Mouse (Mus musculus) intestine, embryonic 14.5 days (tissue): ENCODE measurements at regions not wholly inside any gene's neighbourhood (a gene's known extent, or its start where the extent isn't known, plus 50 kb on each side); places are given as distances from the start of the nearest gene placed in this dataset.

Experiments used
- ATAC-seq: fragments of 200-750 bp; cut with Nextera tagmentation; replicated peaks from 2 replicates; pipeline ENCODE4 v1.8.0; 2017; ENCODE audit warnings: low read depth, moderate number of reproducible peaks, moderate TSS enrichment, moderate library complexity; ENCODE audit not compliant: low FRiP score, low TSS enrichment
- DNase-seq: peaks from one replicate; pipeline ENCODE4 v3.0.0-alpha.2; 2018; ENCODE audit warnings: low spot score
- H3K27ac ChIP-seq: fragments of 300-500 bp; sonication (generic); 2 replicates; pipeline ENCODE4 v1.5.1; 2014; ENCODE audit warnings: low read depth, mild to moderate bottlenecking, control low read depth
- H3K27me3 ChIP-seq: fragments of 300-500 bp; sonication (generic); replicated peaks from 2 replicates; pipeline ENCODE4 v1.6.1; 2014; ENCODE audit warnings: low read length, control low read depth; ENCODE audit not compliant: control insufficient read depth, insufficient read depth
- H3K36me3 ChIP-seq: fragments of 300-500 bp; sonication (generic); 2 replicates; pipeline ENCODE4 v1.6.1; 2014; ENCODE audit warnings: low read length, control low read depth; ENCODE audit not compliant: control insufficient read depth, insufficient read depth
- H3K4me1 ChIP-seq: fragments of 300-500 bp; sonication (generic); replicated peaks from 2 replicates; pipeline ENCODE4 v1.6.1; 2014; ENCODE audit warnings: low read length, control low read depth, mixed read lengths; ENCODE audit not compliant: control insufficient read depth, insufficient read depth
- H3K4me2 ChIP-seq: fragments of 300-500 bp; sonication (generic); 2 replicates; pipeline ENCODE4 v1.6.1; 2014; ENCODE audit warnings: low read length
- H3K4me3 ChIP-seq: fragments of 300-500 bp; sonication (generic); 2 replicates; pipeline ENCODE4 v1.5.1; 2014; ENCODE audit warnings: low read depth, low read length, control low read depth, mixed read lengths
- H3K9ac ChIP-seq: fragments of 300-500 bp; sonication (generic); 2 replicates; pipeline ENCODE4 v1.6.1; 2014; ENCODE audit warnings: mild to moderate bottlenecking, low read length
- H3K9me3 ChIP-seq: fragments of 300-500 bp; sonication (generic); 2 replicates; pipeline ENCODE4 v1.6.1; 2016; ENCODE audit warnings: low read length, control low read depth; ENCODE audit not compliant: control insufficient read depth
- WGBS: fragments of 180-500 bp; shearing (Covaris S2); extraction: QIAGEN DNeasy Blood & Tissue Kit; methylation state at CpG from one replicate; pipeline ENCODE4 v1.1.7; 2014; 5-methylcytosine and 5-hydroxymethylcytosine counted together

- Histone ChIP-seq H3K27me3 (no peaks in the 10 kb centered on the region), H3K36me3 (no peaks in the 10 kb centered on the region), H3K9me3 (no peaks in the 10 kb centered on the region), H3K4me3 (no peak overlapping the region), H3K4me1 (no peaks in the 10 kb centered on the region), H3K27ac (no peak overlapping the region), H3K9ac (no peak overlapping the region), H3K4me2 (no peak overlapping the region)
- 9% methylated on average over 8 of the region's 8 CpGs for WGBS
- DNase-seq = no peak
- no peak for ATAC-seq
Measured at GRCm38 (mm10) chr16:95127616-95128015, 129.7 kb upstream of the Kcnj15 start.

GRCm38 (mm10) chr16:95131815-95132214 lies 125.5 kb upstream of the Kcnj15 start:
- no peak for DNase-seq
- no peak for ATAC-seq

DNA sequence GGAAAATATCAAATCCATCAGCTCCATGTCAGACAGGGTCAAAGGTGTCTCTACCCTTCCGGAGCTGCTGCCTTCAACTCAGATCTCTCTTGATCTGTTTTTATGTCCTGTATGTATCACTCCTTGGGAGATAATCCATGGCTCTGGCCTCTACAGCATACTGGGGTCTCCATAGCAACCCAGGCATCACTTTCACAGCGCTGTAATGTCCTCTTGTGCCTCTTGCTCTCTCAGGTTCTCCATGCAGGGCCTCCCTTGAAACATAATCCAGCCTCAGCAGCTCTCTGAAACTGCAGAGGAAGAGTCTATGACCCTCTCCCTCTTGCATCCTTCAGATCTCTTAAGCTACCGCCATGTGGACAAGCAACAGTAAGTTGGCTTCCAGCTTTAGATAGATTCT lies 118.5 kb upstream of the Kcnj15 start:
- ATAC-seq (no peak), DNase-seq (no peak)
- Histone ChIP-seq H3K27ac (no peak overlapping the region), H3K4me3 (no peak overlapping the region), H3K4me1 (no peaks in the 10 kb centered on the region), H3K36me3 (no peaks in the 10 kb centered on the region), H3K4me2 (no peak overlapping the region), H3K9ac (no peak overlapping the region), H3K27me3 (no peaks in the 10 kb centered on the region), H3K9me3 (no peaks in the 10 kb centered on the region)
- 56% methylated on average over 3 of the region's 3 CpGs for WGBS

More at GRCm38 (mm10) chr16:95131815-95132214, 125.5 kb upstream of the Kcnj15 start:
- Histone ChIP-seq H3K9ac (no peak overlapping the region), H3K27ac (no peak overlapping the region), H3K4me1 (no peaks in the 10 kb centered on the region), H3K4me3 (no peak overlapping the region), H3K27me3 (no peaks in the 10 kb centered on the region), H3K9me3 (no peaks in the 10 kb centered on the region), H3K4me2 (no peak overlapping the region), H3K36me3 (no peaks in the 10 kb centered on the region)
- 61% methylated on average over 5 of the region's 5 CpGs for WGBS

GRCm38 (mm10) chr16:95141510-95142394 lies 115.6 kb upstream of the Kcnj15 start:
- ATAC-seq (no peak), DNase-seq (no peak)
- WGBS = 70% methylated on average over 8 of the region's 8 CpGs
- H3K4me2 ChIP-seq = no peak overlapping the region
- no peak overlapping the region for H3K27ac ChIP-seq
- no peaks in the 10 kb centered on the region for H3K4me1 ChIP-seq
- H3K27me3 ChIP-seq = no peaks in the 10 kb centered on the region
- H3K9ac ChIP-seq = no peak overlapping the region
- H3K9me3 ChIP-seq = no peaks in the 10 kb centered on the region
- H3K4me3 ChIP-seq = no peak overlapping the region
- no peaks in the 10 kb centered on the region for H3K36me3 ChIP-seq

GRCm38 (mm10) chr16:95150499-95150898 lies 106.9 kb upstream of the Kcnj15 start:
- Histone ChIP-seq H3K4me2 (no peak overlapping the region), H3K27ac (no peak overlapping the region), H3K4me3 (no peak overlapping the region), H3K36me3 (no peaks in the 10 kb centered on the region), H3K9ac (no peak overlapping the region), H3K4me1 (no peaks in the 10 kb centered on the region), H3K27me3 (no peaks in the 10 kb centered on the region), H3K9me3 (no peaks in the 10 kb centered on the region)
- ATAC-seq (no peak), DNase-seq (no peak)
- 49% methylated on average over 8 of the region's 8 CpGs for WGBS

DNA sequence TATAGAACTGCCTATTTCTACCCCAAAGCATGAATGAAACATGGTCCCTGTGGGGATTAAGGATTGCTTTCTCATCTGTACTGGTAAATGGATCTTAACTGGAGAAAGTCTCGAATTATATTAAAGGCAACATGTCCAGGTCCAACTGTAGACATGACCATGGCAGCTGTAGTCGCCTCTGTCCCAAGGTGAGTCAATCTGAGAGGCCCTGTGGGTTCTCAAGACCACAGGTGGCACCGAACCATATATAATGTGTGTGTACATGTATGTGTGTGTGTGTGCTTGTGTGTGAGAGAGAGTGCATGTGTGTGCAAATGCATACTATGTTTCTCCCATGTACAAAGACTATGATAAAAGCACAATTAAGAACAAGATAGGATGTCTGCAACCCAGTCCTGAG lies 105.9 kb upstream of the Kcnj15 start:
- H3K36me3 ChIP-seq = no peaks in the 10 kb centered on the region
- H3K4me2 ChIP-seq = no peak overlapping the region
- ATAC-seq (no peak), DNase-seq (no peak)
- no peaks in the 10 kb centered on the region for H3K27me3 ChIP-seq
- WGBS = 81% methylated on average over 3 of the region's 3 CpGs
- no peak overlapping the region for H3K27ac ChIP-seq
- H3K9ac ChIP-seq = no peak overlapping the region
- no peaks in the 10 kb centered on the region for H3K9me3 ChIP-seq
- no peaks in the 10 kb centered on the region for H3K4me1 ChIP-seq
- no peak overlapping the region for H3K4me3 ChIP-seq

- no peak for ATAC-seq
Measured at GRCm38 (mm10) chr16:95151914-95152313, 105.4 kb upstream of the Kcnj15 start.

DNA sequence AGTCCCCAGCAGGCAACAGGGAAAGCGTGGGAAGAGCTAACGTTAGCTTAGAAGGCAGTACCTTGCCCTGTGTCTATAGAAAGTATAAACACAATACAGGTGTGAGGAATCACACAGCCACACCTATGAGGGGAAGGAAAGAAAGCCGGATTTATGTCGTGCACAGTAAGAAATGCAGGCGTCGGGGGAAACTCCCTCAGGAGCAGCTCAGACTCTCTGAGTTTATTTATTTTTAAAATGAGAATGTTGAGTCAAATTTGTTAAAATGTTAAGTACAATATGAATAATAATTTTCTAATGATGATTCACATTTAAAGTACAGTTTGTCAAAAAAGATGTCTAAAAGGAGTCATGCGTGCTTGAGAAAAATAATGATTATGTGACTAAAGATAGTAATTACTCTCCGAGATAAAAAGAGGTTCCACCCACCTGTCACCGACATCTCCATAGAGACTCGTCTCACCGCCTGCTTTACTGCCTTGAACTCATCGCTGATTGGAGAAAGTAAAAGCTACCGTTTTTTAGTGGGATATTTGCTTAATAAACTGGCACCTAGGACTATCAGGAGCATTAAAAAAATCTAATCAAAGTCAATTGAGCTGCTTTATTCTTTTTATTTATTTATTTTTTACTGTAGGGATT lies 104.5 kb upstream of the Kcnj15 start:
- Histone ChIP-seq H3K36me3 (no peaks in the 10 kb centered on the region), H3K4me2 (no peak overlapping the region), H3K9ac (no peak overlapping the region), H3K9me3 (no peaks in the 10 kb centered on the region), H3K4me1 (no peaks in the 10 kb centered on the region), H3K4me3 (no peak overlapping the region), H3K27ac (no peak overlapping the region), H3K27me3 (no peaks in the 10 kb centered on the region)
- ATAC-seq (no peak), DNase-seq (no peak)
- 54% methylated on average over 13 of the region's 13 CpGs for WGBS

More at GRCm38 (mm10) chr16:95151914-95152313, 105.4 kb upstream of the Kcnj15 start:
- DNase-seq = no peak
- no peaks in the 10 kb centered on the region for H3K9me3 ChIP-seq
- no peaks in the 10 kb centered on the region for H3K27me3 ChIP-seq
- H3K4me2 ChIP-seq = no peak overlapping the region
- H3K36me3 ChIP-seq = no peaks in the 10 kb centered on the region
- no peaks in the 10 kb centered on the region for H3K4me1 ChIP-seq
- no peak overlapping the region for H3K27ac ChIP-seq
- H3K4me3 ChIP-seq = no peak overlapping the region
- no peak overlapping the region for H3K9ac ChIP-seq
- WGBS = 86% methylated on average over 6 of the region's 6 CpGs
